Mouse (Mus musculus) CH12.LX (cell line): ENCODE measurements around the gene Scrn3.

Experiments
- CTCF ChIP-seq, 2 experiments: IDR thresholded peaks in 1 of 2; conservative IDR thresholded peaks in 1 of 2; 2 replicates each; pipeline ENCODE4 v1.5.1; 2011 to 2012; ENCODE audit warnings: low read depth in 2 of 2, low read length in 2 of 2, improper control_type of control experiment in 1 of 2, inconsistent platforms in 1 of 2, mild to moderate bottlenecking in 1 of 2, moderate library complexity in 1 of 2
- JUND ChIP-seq: conservative IDR thresholded peaks from 2 replicates; pipeline ENCODE4 v1.6.1; 2011; ENCODE audit warnings: low read depth, low read length, improper control_type of control experiment
- MAFK ChIP-seq: IDR thresholded peaks from 2 replicates; pipeline ENCODE4 v1.6.1; 2011; ENCODE audit warnings: low read length, improper control_type of control experiment; ENCODE audit not compliant: insufficient replicate concordance
- MEF2A ChIP-seq: IDR thresholded peaks from 2 replicates; pipeline ENCODE4 v1.6.1; 2014; ENCODE audit warnings: low read depth, mild to moderate bottlenecking, inconsistent platforms, low read length, improper control_type of control experiment, borderline replicate concordance
- POLR2A ChIP-seq: IDR thresholded peaks from 2 replicates; pipeline ENCODE4 v1.6.1; 2011; ENCODE audit warnings: low read depth, mild to moderate bottlenecking, improper control_type of control experiment, low read length
- TCF12 ChIP-seq: IDR thresholded peaks from 2 replicates; pipeline ENCODE4 v1.6.1; 2014; ENCODE audit warnings: low read depth, mild to moderate bottlenecking, inconsistent platforms, low read length, improper control_type of control experiment
- ZC3H11A ChIP-seq: IDR thresholded peaks from 2 replicates; pipeline ENCODE4 v1.6.1; 2012; ENCODE audit warnings: low read depth, mild to moderate bottlenecking, inconsistent platforms, low read length, improper control_type of control experiment

GRCm38 (mm10) chr2:73378326-73378725 lies 65.9 kb downstream of the Scrn3 start:
- no peak for TF ChIP-seq MEF2A
- TF ChIP-seq JUND = no peak
- TF ChIP-seq CTCF (conservative IDR thresholded peaks at IDR 0.05 in 1 of 2, IDR thresholded peaks at IDR 0.05 in 1 of 2; ENCODE audit: low read depth in 2 of 2, low read length in 2 of 2) = no peak
- no peak for TF ChIP-seq POLR2A
- TF ChIP-seq MAFK = no peak; the same call in 1 of the 2 replicates
- no peak for TF ChIP-seq TCF12
- TF ChIP-seq ZC3H11A = no peak
